Mouse (Mus musculus) olfactory bulb, adult 2 months (tissue): ENCODE results near the gene Igfals. TPM values are rescaled to one million over a fixed set of nuclear protein-coding genes. Genes with fewer than 3 reads are reported as not detected.

Experiments used
- H3K27ac ChIP-seq: fragments of 200-500 bp; 2 replicates; pipeline ENCODE4 v1.5.1; 2012; ENCODE audit warnings: low read depth, low read length; ENCODE audit not compliant: insufficient read depth
- H3K4me1 ChIP-seq: fragments of 200-500 bp; 2 replicates; pipeline ENCODE4 v1.6.1; 2012; ENCODE audit warnings: low read length; ENCODE audit not compliant: control insufficient read depth, insufficient read depth
- H3K4me3 ChIP-seq: fragments of 200-500 bp; 2 replicates; pipeline ENCODE4 v1.5.1; 2012; ENCODE audit warnings: mild to moderate bottlenecking, low read depth, low read length, moderate library complexity; ENCODE audit not compliant: insufficient read depth
- CTCF ChIP-seq: fragments of 200-500 bp; IDR thresholded peaks from 2 replicates; pipeline ENCODE4 v1.5.1; 2012; ENCODE audit warnings: low read depth, mild to moderate bottlenecking, low read length, moderate library complexity; ENCODE audit not compliant: insufficient read depth
- POLR2A ChIP-seq: fragments of 200-500 bp; IDR thresholded peaks from 2 replicates; pipeline ENCODE4 v1.6.1; 2012; ENCODE audit warnings: mild to moderate bottlenecking, low read depth, low read length, moderate library complexity; ENCODE audit not compliant: insufficient read depth
- WGBS: fragments of 180-500 bp; shearing (Covaris S2); methylation state at CpG from one replicate; pipeline ENCODE4 v1.1.7; 2018; 5-methylcytosine and 5-hydroxymethylcytosine counted together
- polyA plus RNA-seq: library from polyadenylated mRNA; stranded (reverse); fragments of >200 nt; gene quantifications from 2 replicates; pipeline ENCODE4 v1.2.4, GENCODE M21; 2012; ENCODE audit warnings: low replicate concordance; ENCODE audit not compliant: missing spikeins, insufficient read depth, insufficient read length

Igfals gene
- polyA plus RNA-seq, 1 experiment, result not detected

- H3K4me1 ChIP-seq, result peaks cover 30% of the 10 kb centered on the region
- no peak for TF ChIP-seq CTCF
- TF ChIP-seq POLR2A, result no peak
- no peak overlapping the region for H3K27ac ChIP-seq
- H3K4me3 ChIP-seq, result no peak overlapping the region
- 84% methylated on average over 19 of the region's 19 CpGs for WGBS
Observed at GRCm38 (mm10) chr17:24890151-24891092, 24.6 kb downstream of the Igfals start.

- Histone ChIP-seq H3K4me1 (peaks cover 34% of the 10 kb centered on the region), H3K4me3 (no peak overlapping the region), H3K27ac (no peak overlapping the region)
- WGBS, result 81% methylated on average over 13 of the region's 13 CpGs
- no peak for TF ChIP-seq CTCF
- no peak for TF ChIP-seq POLR2A
Observed at GRCm38 (mm10) chr17:24891321-24891720, 25.5 kb downstream of the Igfals start.

DNA sequence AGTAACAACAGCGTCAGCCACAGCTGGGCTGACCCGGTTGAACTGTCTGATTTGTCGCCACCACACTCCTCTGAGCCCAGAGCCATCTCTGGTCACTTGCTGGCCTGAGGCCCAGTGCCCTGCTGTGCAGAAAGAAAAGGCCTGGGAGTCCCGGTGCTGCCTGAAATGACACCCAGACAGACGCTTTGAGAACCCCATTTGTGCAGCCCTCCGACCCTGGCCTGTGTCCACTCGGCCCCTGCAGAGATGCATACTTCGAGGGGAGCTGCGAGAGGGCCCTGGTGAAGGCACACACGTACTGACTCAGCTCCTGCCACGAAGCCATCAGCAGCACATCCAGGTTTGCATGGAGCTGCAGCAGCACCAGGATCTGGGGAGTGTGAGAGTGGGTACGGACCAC is 27.0 kb downstream of the Igfals start:
- no peak overlapping the region for H3K27ac ChIP-seq
- TF ChIP-seq CTCF, result no peak
- no peak for TF ChIP-seq POLR2A
- WGBS, result 63% methylated on average over 12 of the region's 12 CpGs
- H3K4me3 ChIP-seq, result no peak overlapping the region
- peaks cover 37% of the 10 kb centered on the region for H3K4me1 ChIP-seq

GRCm38 (mm10) chr17:24893276-24893675 is 27.5 kb downstream of the Igfals start:
- Histone ChIP-seq H3K4me1 (peaks cover 41% of the 10 kb centered on the region), H3K27ac (no peak overlapping the region), H3K4me3 (no peak overlapping the region)
- WGBS, result 91% methylated on average over 2 of the region's 2 CpGs
- no peak for TF ChIP-seq POLR2A
- no peak for TF ChIP-seq CTCF

- Histone ChIP-seq H3K4me1 (peaks cover 46% of the 10 kb centered on the region), H3K4me3 (peak overlapping the region; percentile 66), H3K27ac (peak overlapping the region; percentile 38; the same call in 1 of the 2 replicates)
- 9% methylated on average over 31 of the region's 31 CpGs for WGBS
- TF ChIP-seq CTCF (0 out of 2 replicates have a peak, but pooled peaks have one; percentile 5), POLR2A (no peak; the same call in 1 of the 2 replicates)
Observed at GRCm38 (mm10) chr17:24894061-24894994, 28.5 kb downstream of the Igfals start.

DNA sequence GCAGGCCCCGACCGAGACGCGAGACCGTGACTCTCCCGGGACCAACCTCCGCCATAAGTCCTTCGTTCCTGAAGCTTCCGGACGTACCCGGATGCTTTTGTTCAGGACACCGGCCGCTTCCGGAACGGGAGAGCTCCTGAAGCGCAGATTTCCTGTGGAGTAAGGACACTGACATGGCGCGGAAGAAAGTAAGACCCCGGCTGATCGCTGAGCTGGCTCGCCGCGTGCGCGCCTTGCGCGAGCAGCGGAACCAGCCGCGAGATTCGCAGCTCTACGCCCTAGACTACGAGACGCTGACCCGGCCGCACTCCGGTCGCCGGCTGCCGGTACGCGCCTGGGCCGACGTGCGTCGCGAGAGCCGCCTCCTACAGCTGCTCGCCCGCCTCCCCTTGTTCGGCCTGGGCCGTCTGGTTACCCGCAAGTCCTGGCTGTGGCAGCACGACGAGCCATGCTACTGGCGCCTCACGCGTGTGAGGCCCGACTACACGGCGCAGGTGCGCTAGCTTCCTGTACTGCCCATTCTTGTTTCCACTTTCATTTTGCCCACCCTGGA is 29.3 kb downstream of the Igfals start, which contains the start of the genes Eme2 and Mrps34:
Gene Eme2 (minus strand): TSS at position 93 of the 553 bp plus-strand sequence.
Gene Mrps34 (plus strand): TSS at position 122 of the 553 bp plus-strand sequence.
- under 1% methylated on average over 62 of the region's 62 CpGs for WGBS
- H3K27ac ChIP-seq, result peak within 1 kb of the TSS; percentile 38; the same call in 1 of the 2 replicates
- 0 out of 2 replicates have a peak, but pooled peaks have one; percentile 2 for TF ChIP-seq CTCF
- TF ChIP-seq POLR2A, result peak; percentile 56; the same call in 1 of the 2 replicates
- H3K4me3 ChIP-seq, result peak within 1 kb of the TSS; percentile 66
- H3K4me1 ChIP-seq, result peaks cover 42% of the 10 kb centered on the region

DNA sequence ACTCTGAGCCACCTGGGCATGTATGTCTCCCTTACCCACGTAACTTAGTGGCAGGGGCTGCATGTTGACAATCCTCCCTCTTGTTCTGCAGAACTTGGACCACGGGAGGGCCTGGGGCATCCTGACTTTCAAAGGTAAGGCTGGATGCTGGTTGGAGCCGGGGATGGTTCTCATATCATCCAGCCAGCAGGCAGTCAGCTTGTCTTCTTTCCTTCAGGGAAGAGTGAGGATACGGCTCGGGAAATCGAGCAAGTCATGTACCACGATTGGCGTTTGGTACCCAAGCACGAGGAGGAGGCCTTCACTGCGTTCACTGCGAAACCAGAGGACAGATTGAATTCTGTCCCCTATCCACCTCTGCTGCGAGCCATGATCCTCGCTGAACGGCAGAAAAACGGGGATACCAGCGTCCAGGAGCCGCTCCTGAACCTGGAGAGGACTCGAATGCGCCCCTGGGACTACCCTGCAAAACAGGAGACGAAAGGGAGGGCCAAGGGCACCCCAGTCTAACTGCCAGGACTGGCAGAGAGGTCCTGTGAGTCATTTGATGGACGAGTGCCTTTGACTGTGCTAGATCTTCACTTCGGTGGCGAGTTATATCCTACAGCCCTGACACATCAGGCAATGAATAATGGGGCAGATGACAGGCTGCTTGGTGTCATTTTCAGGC is 29.9 kb downstream of the Igfals start:
- Histone ChIP-seq H3K4me3 (peak overlapping the region; percentile 66), H3K4me1 (peaks cover 42% of the 10 kb centered on the region), H3K27ac (0 out of 2 replicates have a peak overlapping the region, but pooled peaks have one; percentile 13)
- TF ChIP-seq POLR2A, result no peak
- no peak for TF ChIP-seq CTCF
- WGBS, result 7% methylated on average over 23 of the region's 23 CpGs
